Mouse (Mus musculus) olfactory bulb, adult 2 months (tissue): ENCODE measurements around the gene Pcnx4.

ENCODE experiments used
- CTCF ChIP-seq: fragments of 200-500 bp; IDR thresholded peaks from 2 replicates; pipeline ENCODE4 v1.5.1; 2012; ENCODE audit warnings: low read depth, mild to moderate bottlenecking, low read length, moderate library complexity; ENCODE audit not compliant: insufficient read depth
- POLR2A ChIP-seq: fragments of 200-500 bp; IDR thresholded peaks from 2 replicates; pipeline ENCODE4 v1.6.1; 2012; ENCODE audit warnings: mild to moderate bottlenecking, low read depth, low read length, moderate library complexity; ENCODE audit not compliant: insufficient read depth

GRCm38 (mm10) chr12:72583099-72583498, 46.9 kb downstream of the Pcnx4 start:
- no peak for TF ChIP-seq CTCF
- TF ChIP-seq POLR2A: no peak
